Mouse (Mus musculus) adrenal gland, postnatal 4 days (tissue): ENCODE measurements around the gene Cacnb2. TPM values are rescaled to one million over a fixed set of nuclear protein-coding genes. Genes with fewer than 3 reads are reported as not detected.
"Not testable (repeated sequence)": the region's sequence is repeated elsewhere in the genome, so short reads cannot be mapped to it uniquely, and the experiment has no call there.

Experiments used
- DNase-seq, 2 experiments: peaks; one replicate each; pipeline ENCODE4 v3.0.0; 2021 to 2022; ENCODE audit warnings: low spot score in 2 of 2, mixed read lengths in 2 of 2
- total RNA-seq, 2 experiments: library from RNA; stranded (reverse); gene quantifications; 2 replicates each; pipeline ENCODE4 v1.2.3; 2021

Gene Cacnb2
- total RNA-seq, 2 experiments from 2014 or later, result 58.6 to 61.6 TPM

DNA sequence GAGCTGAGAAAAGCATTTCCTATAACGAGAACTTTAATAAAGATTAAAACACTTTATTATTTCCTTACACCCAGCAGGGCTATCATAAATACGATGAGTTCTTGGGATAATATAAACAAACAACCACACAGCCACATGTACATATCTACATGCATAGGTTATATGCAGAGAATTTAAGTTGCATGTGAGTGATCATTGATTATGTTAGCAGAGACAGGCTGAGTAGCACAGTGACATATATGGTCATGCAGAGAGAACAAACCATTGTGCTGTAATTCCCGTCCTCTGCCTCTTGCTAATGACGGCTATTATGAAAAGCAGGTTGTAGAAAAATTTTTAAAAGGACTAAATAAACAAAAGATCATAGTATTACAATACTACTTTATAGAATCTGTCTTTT, 53.8 kb downstream of the Cacnb2 start:
- no peak for DNase-seq

GRCm38 (mm10) chr2:14657205-14657844, 54.4 kb downstream of the Cacnb2 start:
- DNase-seq, result no peak

GRCm38 (mm10) chr2:14665213-14665612, 62.3 kb downstream of the Cacnb2 start:
- DNase-seq, result no peak

GRCm38 (mm10) chr2:14672117-14672516, 69.2 kb downstream of the Cacnb2 start:
- no peak for DNase-seq

DNA sequence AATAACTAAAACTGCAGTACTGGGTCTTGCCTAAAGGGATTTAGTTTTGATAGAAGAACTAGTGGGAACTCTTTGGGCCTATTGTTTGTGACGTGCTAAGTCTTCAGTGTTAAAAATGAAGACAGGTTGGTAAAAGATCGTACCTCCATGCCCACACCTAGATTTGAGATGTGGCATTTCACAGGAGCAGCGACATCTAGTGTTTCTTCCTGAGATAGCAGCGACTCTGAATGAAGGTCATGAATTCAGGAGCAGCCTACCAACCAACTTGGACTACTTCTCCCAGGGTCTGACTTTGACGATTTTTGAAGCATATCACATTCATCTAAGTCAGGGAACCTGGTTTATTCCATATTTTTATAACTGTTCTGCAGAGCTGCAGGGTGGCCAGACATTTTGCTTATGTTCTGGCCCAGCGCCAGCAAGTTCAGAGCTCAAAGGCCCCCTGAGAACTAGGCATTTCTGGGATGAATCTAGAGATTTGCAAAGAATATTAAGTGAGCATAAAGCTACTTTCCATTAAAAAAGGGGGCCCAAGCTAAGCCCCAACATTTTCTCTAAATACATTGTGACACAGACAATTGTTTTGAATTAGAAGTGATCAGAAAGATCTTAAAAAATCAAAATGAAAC, 74.1 kb downstream of the Cacnb2 start:
- peak in 1 of 2 experiments; percentile 20 for DNase-seq

DNA sequence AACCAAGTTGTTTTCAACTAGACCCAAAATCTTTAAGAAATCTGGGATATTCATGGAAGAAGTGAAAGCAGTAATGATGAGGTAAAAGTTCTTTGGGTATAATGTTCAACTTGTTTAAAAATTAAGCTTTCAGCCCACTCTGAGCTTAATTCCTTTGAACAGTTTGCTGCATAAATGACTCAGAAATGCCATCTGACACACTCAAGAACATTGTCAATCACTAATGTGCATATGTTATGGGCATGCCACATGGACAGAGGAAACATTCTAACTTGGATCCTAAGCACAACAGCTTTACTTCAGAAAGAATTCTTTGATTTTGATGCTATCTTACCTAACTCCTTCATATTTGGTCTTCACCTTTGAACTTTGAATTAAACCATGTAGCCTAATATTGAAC, 81.3 kb downstream of the Cacnb2 start:
- no peak for DNase-seq

GRCm38 (mm10) chr2:14702973-14703645, 100.2 kb downstream of the Cacnb2 start:
- no peak for DNase-seq

- no peak for DNase-seq
Observed at GRCm38 (mm10) chr2:14703676-14704075, 100.8 kb downstream of the Cacnb2 start.

DNA sequence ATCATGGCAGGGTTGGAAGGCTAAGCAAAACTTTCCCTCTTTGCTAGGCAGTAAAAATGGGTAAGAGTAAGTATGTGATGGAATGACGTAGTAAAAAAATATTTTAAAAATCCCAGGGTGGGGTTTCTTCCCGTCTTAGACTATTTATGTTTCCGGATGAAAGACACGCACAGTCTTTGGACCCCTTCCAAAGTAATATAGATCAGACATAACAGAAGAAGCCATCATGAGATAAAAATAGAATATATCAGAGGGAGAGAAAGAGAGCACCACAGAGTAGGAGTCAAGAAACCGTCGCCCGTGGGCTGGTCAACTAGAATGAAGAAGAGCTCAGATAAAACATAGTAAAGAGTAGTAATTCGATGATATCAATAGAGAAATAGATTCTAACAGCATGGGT, 107.4 kb downstream of the Cacnb2 start:
- DNase-seq, result no peak

DNA sequence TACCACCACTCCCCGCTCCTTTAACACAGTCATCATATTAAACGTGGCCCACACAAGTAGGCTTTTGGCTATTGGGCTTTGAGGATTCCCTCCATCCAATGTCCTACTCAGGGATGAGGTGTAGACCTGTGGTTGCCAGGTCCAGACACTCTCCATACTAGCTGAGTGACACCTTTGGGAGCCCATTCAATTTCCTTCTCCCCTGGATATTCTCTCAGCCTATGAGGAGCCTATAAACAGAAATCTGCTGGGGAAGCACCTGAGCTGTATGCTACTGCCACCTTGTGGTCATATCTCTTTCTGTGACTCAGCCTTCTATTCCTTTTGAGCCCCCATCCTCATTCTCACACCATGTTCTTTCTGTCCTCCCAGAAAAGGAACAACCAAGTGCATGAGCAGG, 108.9 kb downstream of the Cacnb2 start:
- DNase-seq, result no peak

DNA sequence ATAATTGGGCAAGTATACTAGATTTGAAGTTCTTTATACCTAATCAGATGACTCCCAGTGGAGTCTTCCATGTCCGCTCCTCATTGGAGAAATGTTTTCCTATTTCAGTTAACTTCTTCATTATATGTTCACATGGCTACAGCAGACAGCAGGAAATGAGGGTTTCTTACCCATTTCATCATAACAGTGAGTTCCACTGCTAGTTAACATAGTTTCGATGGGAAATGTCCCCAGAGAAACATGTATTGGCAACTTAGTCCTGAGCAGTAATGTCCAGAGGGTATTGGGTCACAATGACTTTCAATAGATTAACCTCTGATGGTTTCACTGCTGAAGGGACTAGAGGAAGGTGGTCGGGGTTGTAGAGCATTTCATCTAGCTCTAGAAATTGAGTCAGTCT, 110.2 kb downstream of the Cacnb2 start:
- DNase-seq, result no peak

GRCm38 (mm10) chr2:14716666-14717065, 113.8 kb downstream of the Cacnb2 start:
- no peak for DNase-seq

DNA sequence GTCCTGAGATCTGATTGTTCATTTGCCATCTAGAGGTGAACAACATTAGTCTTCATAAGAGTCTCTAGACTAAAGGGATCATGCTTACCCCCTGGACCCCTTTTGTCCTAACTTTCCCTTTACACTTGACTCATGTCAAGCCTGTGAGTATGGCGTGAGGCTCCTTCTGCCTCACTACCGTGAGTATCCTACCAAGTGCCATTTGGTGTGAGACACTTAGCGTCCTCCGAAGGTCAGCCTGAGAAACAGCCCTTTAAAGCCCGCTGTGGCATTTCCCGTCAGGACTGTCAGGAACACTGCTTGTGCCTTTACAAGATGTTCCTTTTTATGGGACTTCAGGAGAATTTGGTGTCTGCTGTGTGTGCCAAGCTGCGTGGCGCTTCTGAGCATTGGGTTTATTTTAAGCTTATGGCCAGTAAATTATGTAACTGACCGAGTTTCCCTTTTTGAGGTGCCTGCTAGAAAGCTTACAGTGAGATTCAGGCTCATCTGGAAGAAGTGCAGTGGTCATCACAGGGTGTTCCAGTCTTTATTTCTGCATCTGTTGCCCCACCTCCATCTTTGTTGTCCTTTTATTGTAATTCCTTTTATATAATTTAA, 116.3 kb downstream of the Cacnb2 start:
- no peak for DNase-seq

DNA sequence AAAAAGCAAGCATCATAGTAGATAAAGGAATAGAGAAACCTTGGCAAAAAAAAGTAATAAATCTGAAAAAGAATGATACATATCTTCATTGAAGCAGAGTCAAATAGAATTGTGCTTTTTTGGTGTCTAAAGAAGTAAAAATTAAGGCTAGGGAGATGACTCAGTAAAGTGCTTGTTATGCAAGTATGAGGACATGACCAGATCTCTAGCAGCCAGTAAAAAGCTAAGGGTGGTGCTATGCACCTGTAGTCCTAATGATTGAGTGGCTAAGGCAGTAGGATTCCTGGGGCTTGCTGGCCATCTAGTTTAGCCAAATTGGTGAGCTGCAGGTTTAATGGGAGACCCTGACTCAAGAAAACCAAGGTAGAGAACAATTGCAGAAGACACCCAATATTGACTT, 122.5 kb downstream of the Cacnb2 start:
- no peak for DNase-seq

DNA sequence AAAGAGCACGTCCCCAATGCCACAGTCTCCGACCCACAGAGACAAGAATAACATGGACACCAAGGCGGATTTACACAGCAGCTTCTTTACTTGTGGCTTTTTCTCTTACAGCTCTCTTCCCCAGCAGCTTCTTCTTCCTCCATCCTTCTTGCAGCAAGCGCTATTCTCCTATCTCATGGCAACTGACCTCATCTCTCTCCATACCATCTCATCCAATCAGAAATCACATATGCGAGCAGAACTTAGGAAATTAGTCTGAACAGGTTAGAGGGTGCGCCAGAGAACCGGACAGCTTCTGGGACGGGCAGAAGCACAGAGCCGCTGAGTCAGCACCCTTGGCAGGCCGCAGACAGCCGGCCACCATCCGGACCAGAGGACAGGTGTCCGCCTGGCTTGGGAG, 123.7 kb downstream of the Cacnb2 start:
- DNase-seq, result not testable (repeated sequence)

DNA sequence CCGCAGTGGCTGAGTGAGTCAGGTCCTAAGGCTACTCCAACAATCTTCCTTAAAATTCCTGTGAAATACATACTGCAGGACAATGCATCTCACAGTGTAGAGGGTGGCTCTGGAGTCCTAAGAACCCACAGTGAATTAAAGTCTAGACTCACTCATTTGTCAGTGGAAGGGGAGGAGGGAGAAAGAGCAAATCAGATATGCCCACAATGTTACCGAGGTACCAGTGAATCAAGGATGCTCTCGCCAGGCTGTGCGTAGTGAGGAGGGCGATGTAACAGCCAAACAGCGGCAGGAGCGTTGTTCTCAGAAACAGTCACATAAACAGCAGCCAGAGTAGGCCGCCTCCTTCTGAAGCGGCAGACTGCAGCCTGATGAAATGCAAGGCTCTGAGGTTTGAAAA, 136.0 kb downstream of the Cacnb2 start:
- DNase-seq, result no peak

- no peak for DNase-seq
Observed at GRCm38 (mm10) chr2:14739510-14739909, 136.6 kb downstream of the Cacnb2 start.

DNA sequence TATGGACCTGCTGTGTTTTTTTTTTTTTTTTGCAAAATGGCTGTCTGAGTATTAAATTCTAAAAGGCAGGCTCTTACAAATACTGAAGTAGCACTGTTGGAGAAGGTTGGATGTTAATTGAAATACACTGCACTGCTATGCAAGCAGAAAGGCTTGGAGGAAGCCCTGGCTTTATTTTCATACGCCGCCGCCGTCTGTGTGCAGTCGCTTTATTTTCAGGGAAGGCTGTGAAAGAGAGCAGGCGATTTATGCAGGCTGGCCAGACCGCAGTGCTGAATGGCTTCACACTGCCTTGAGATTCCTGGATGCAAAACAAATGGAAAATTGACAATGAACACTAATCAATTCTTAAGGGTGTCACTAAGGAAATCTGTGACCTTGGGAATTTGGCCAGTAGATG, 137.5 kb downstream of the Cacnb2 start:
- DNase-seq, result no peak

GRCm38 (mm10) chr2:14744761-14745160, 141.9 kb downstream of the Cacnb2 start:
- no peak for DNase-seq

- DNase-seq, result no peak
Observed at GRCm38 (mm10) chr2:14762846-14763245, 160.0 kb downstream of the Cacnb2 start.

GRCm38 (mm10) chr2:14763931-14764330, 161.0 kb downstream of the Cacnb2 start:
- no peak for DNase-seq

DNA sequence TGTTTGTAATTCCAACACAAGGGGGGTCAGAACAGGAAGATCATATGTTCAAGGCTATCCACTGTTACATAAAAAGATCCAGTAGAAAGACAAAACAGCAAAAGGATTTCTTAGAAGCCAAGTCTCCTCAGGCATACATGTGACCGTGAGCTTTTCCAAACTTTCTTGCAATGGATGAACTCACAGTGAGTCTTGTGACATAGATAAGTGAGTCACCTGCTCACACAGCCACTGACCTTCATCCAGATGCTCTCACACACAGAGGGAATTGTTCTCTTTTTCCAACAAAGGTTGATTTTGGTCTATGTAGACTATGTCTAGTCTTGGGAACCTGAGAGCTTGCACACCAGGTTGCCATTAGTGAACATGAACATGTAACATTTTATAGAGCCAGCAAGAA, 166.6 kb downstream of the Cacnb2 start:
- no peak for DNase-seq
